Mouse (Mus musculus): Measurements from ENCODE around the gene Lrrc45. TPM values are rescaled to one million over a fixed set of nuclear protein-coding genes. Genes with fewer than 3 reads are reported as not detected.

Lrrc45 gene
- polyA plus RNA-seq, 1 experiment from 2014 or later: 44.4 TPM

Other genes with a start within 250 kb of the Lrrc45 start
- 32.6 and 38.9 TPM in 2 replicates for gene Arl16, start 246.3 kb upstream of the Lrrc45 start, polyA plus RNA-seq (2015; fragmentation: Nextera tagmentation; extraction: Ambion mirVana)
- 228 and 239 TPM in 2 replicates for gene Mrpl12, start 229.3 kb upstream of the Lrrc45 start, polyA plus RNA-seq (2015; fragmentation: Nextera tagmentation; extraction: Ambion mirVana)
- gene Slc25a10, start 222.1 kb upstream of the Lrrc45 start, polyA plus RNA-seq (2015; fragmentation: Nextera tagmentation; extraction: Ambion mirVana): 104 and 108 TPM in 2 replicates
- gene Gcgr, start 183.2 kb upstream of the Lrrc45 start, polyA plus RNA-seq (2015; fragmentation: Nextera tagmentation; extraction: Ambion mirVana): 0.76 TPM in 2 replicates
- 119 and 129 TPM in 2 replicates for gene Mcrip1, start 164.2 kb upstream of the Lrrc45 start, polyA plus RNA-seq (2015; fragmentation: Nextera tagmentation; extraction: Ambion mirVana)
- 0.37 TPM in 1 of 2 replicates, not detected in the other for gene Ppp1r27, start 162.8 kb upstream of the Lrrc45 start, polyA plus RNA-seq (2015; fragmentation: Nextera tagmentation; extraction: Ambion mirVana)
- gene P4hb, start 140.7 kb upstream of the Lrrc45 start, polyA plus RNA-seq (2015; fragmentation: Nextera tagmentation; extraction: Ambion mirVana): 1,365 and 1,538 TPM in 2 replicates
- 626 and 641 TPM in 2 replicates for gene Arhgdia, start 132.3 kb upstream of the Lrrc45 start, polyA plus RNA-seq (2015; fragmentation: Nextera tagmentation; extraction: Ambion mirVana)
- 19.6 and 86.6 TPM in 2 replicates for gene Alyref, start 115.6 kb upstream of the Lrrc45 start, polyA plus RNA-seq (2015; fragmentation: Nextera tagmentation; extraction: Ambion mirVana)
- gene Anapc11, start 115.5 kb upstream of the Lrrc45 start, polyA plus RNA-seq (2015; fragmentation: Nextera tagmentation; extraction: Ambion mirVana): 164 and 171 TPM in 2 replicates
- gene Npb, start 105.4 kb upstream of the Lrrc45 start, polyA plus RNA-seq (2015; fragmentation: Nextera tagmentation; extraction: Ambion mirVana): 2.7 and 3.8 TPM in 2 replicates
- 393 and 441 TPM in 2 replicates for gene Pcyt2, start 96.0 kb upstream of the Lrrc45 start, polyA plus RNA-seq (2015; fragmentation: Nextera tagmentation; extraction: Ambion mirVana)
- 47.7 and 52.9 TPM in 2 replicates for gene Sirt7, start 88.7 kb upstream of the Lrrc45 start, polyA plus RNA-seq (2015; fragmentation: Nextera tagmentation; extraction: Ambion mirVana)
- 16.3 and 16.9 TPM in 2 replicates for gene Mafg, start 80.3 kb upstream of the Lrrc45 start, polyA plus RNA-seq (2015; fragmentation: Nextera tagmentation; extraction: Ambion mirVana)
- gene Pycr1, start 70.2 kb upstream of the Lrrc45 start, polyA plus RNA-seq (2015; fragmentation: Nextera tagmentation; extraction: Ambion mirVana): 24.8 and 26.6 TPM in 2 replicates
- gene Myadml2, start 65.8 kb upstream of the Lrrc45 start, polyA plus RNA-seq (2015; fragmentation: Nextera tagmentation; extraction: Ambion mirVana): 0.26 TPM in 1 of 2 replicates, not detected in the other
- gene Notum, start 52.8 kb upstream of the Lrrc45 start, polyA plus RNA-seq (2015; fragmentation: Nextera tagmentation; extraction: Ambion mirVana): 0.54 and 1.0 TPM in 2 replicates
- gene Aspscr1, start 41.0 kb upstream of the Lrrc45 start, polyA plus RNA-seq (2015; fragmentation: Nextera tagmentation; extraction: Ambion mirVana): 108 and 111 TPM in 2 replicates
- 159 and 174 TPM in 2 replicates for gene Cenpx, start 187 bp upstream of the Lrrc45 start, polyA plus RNA-seq (2015; fragmentation: Nextera tagmentation; extraction: Ambion mirVana)
- 30.4 and 31.2 TPM in 2 replicates for gene Rac3, start 7.5 kb downstream of the Lrrc45 start, polyA plus RNA-seq (2015; fragmentation: Nextera tagmentation; extraction: Ambion mirVana)
- gene Dcxr, start 13.4 kb downstream of the Lrrc45 start, polyA plus RNA-seq (2015; fragmentation: Nextera tagmentation; extraction: Ambion mirVana): 56.0 and 65.0 TPM in 2 replicates
- gene Cbr2, start 18.2 kb downstream of the Lrrc45 start, polyA plus RNA-seq (2015; fragmentation: Nextera tagmentation; extraction: Ambion mirVana): 1.7 and 2.3 TPM in 2 replicates
- 5.9 and 7.6 TPM in 2 replicates for gene Hmga1b, start 48.9 kb downstream of the Lrrc45 start, polyA plus RNA-seq (2015; fragmentation: Nextera tagmentation; extraction: Ambion mirVana)
- gene Rfng, start 70.3 kb downstream of the Lrrc45 start, polyA plus RNA-seq (2015; fragmentation: Nextera tagmentation; extraction: Ambion mirVana): 40.6 and 40.7 TPM in 2 replicates
- 164 and 179 TPM in 2 replicates for gene Gps1, start 70.3 kb downstream of the Lrrc45 start, polyA plus RNA-seq (2015; fragmentation: Nextera tagmentation; extraction: Ambion mirVana)
- gene Dus1l, start 82.5 kb downstream of the Lrrc45 start, polyA plus RNA-seq (2015; fragmentation: Nextera tagmentation; extraction: Ambion mirVana): 78.6 and 82.0 TPM in 2 replicates
- gene Fasn, start 110.6 kb downstream of the Lrrc45 start, polyA plus RNA-seq (2015; fragmentation: Nextera tagmentation; extraction: Ambion mirVana): 42.0 and 47.6 TPM in 2 replicates
- gene Ccdc57, start 218.9 kb downstream of the Lrrc45 start, polyA plus RNA-seq (2015; fragmentation: Nextera tagmentation; extraction: Ambion mirVana): 3.6 and 4.3 TPM in 2 replicates
- 83.8 and 92.6 TPM in 2 replicates for gene Slc16a3, start 234.6 kb downstream of the Lrrc45 start, polyA plus RNA-seq (2015; fragmentation: Nextera tagmentation; extraction: Ambion mirVana)